Mouse (Mus musculus): ENCODE measurements around the gene Gm44503. TPM values are rescaled to one million over a fixed set of nuclear protein-coding genes. Genes with fewer than 3 reads are reported as not detected.

Gene Gm44503
- polyA plus RNA-seq, 1 experiment from 2014 or later, result not detected

GRCm38 (mm10) chr9:72975242-72975641 lies 16.6 kb downstream of the Gm44503 start:
- 93% methylated on average over 1 of the region's 1 CpGs for WGBS

DNA sequence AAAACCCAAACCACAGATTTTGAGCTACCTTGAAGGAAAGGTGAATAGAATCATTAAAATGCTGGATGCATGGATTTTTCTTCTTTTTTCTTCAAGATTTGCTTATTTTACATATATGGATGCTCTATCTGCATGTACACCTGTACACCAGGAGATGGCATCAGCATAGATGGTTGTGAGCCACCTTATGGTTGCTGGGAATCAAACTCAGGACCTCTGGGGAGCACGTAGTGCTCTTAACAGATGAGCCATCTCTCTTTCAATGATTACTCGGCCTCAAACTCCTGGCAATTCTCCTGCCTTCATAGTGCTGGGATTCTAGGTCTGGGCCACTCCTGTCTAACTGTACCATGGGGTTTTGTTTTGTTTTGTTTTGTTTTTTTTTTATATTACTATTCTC lies 24.4 kb downstream of the Gm44503 start:
- no peak overlapping the region for H3K4me3 ChIP-seq (ENCODE audit: low read depth, low read length)
- TF ChIP-seq CTCF (IDR thresholded peaks at IDR 0.05; ENCODE audit: low read depth), result peak; percentile 38
- no peak for TF ChIP-seq EP300 (optimal IDR thresholded peaks at IDR 0.05)
- H3K27ac ChIP-seq (replicated peaks), result no peak overlapping the region
- H3K4me1 ChIP-seq (replicated peaks; ENCODE audit: control insufficient read depth, insufficient read depth), result no peaks in the 10 kb centered on the region
- H3K9ac ChIP-seq (ENCODE audit: low read length), result no peak overlapping the region
- H3K36me3 ChIP-seq (ENCODE audit: control insufficient read depth, insufficient read depth, low read length), result no peaks in the 10 kb centered on the region
- no peak for DNase-seq (ENCODE audit: low spot score)
- WGBS, result 57% methylated on average over 2 of the region's 2 CpGs
- H3K27me3 ChIP-seq (ENCODE audit: control insufficient read depth, insufficient read depth, low read length), result no peaks in the 10 kb centered on the region
- no peak for ATAC-seq (ENCODE audit: low FRiP score, low TSS enrichment)
- H3K4me2 ChIP-seq (replicated peaks; ENCODE audit: low read depth), result no peak overlapping the region
- H3K9me3 ChIP-seq (ENCODE audit: control insufficient read depth, low read length), result no peaks in the 10 kb centered on the region

More at GRCm38 (mm10) chr9:72975242-72975641, 16.6 kb downstream of the Gm44503 start:
- H3K4me1 ChIP-seq (replicated peaks; ENCODE audit: control insufficient read depth, insufficient read depth), result no peaks in the 10 kb centered on the region
- H3K9ac ChIP-seq (ENCODE audit: low read length), result no peak overlapping the region
- no peaks in the 10 kb centered on the region for H3K9me3 ChIP-seq (ENCODE audit: control insufficient read depth, low read length)
- no peak overlapping the region for H3K27ac ChIP-seq (replicated peaks)
- no peak overlapping the region for H3K4me3 ChIP-seq (ENCODE audit: low read depth, low read length)
- no peaks in the 10 kb centered on the region for H3K27me3 ChIP-seq (ENCODE audit: control insufficient read depth, insufficient read depth, low read length)
- H3K4me2 ChIP-seq (replicated peaks; ENCODE audit: low read depth), result no peak overlapping the region
- DNase-seq (ENCODE audit: low spot score) (no peak), ATAC-seq (ENCODE audit: low FRiP score, low TSS enrichment) (no peak)
- TF ChIP-seq EP300 (optimal IDR thresholded peaks at IDR 0.05) (no peak), CTCF (IDR thresholded peaks at IDR 0.05; ENCODE audit: low read depth) (no peak)
- H3K36me3 ChIP-seq (ENCODE audit: control insufficient read depth, insufficient read depth, low read length), result no peaks in the 10 kb centered on the region

- TF ChIP-seq CTCF (IDR thresholded peaks at IDR 0.05; ENCODE audit: low read depth), result peak; percentile 40
- TF ChIP-seq EP300 (optimal IDR thresholded peaks at IDR 0.05), result no peak
- peak; percentile 100 for ATAC-seq (ENCODE audit: low FRiP score, low TSS enrichment)
- Histone ChIP-seq H3K27me3 (ENCODE audit: control insufficient read depth, insufficient read depth, low read length) (no peaks in the 10 kb centered on the region), H3K27ac (replicated peaks) (peak within 1 kb of the TSS; percentile 58), H3K4me2 (replicated peaks; ENCODE audit: low read depth) (peak within 1 kb of the TSS; percentile 78), H3K4me1 (replicated peaks; ENCODE audit: control insufficient read depth, insufficient read depth) (no peaks in the 10 kb centered on the region), H3K36me3 (ENCODE audit: control insufficient read depth, insufficient read depth, low read length) (no peaks in the 10 kb centered on the region), H3K9ac (ENCODE audit: low read length) (peak within 1 kb of the TSS; percentile 84), H3K4me3 (ENCODE audit: low read depth, low read length) (peak within 1 kb of the TSS; percentile 85), H3K9me3 (ENCODE audit: control insufficient read depth, low read length) (no peaks in the 10 kb centered on the region)
- WGBS, result under 1% methylated on average over 81 of the region's 88 CpGs
- DNase-seq (ENCODE audit: low spot score), result peak; percentile 96
Observed at GRCm38 (mm10) chr9:72985250-72986220, 26.9 kb downstream of the Gm44503 start, which contains the start of the genes Ccpg1os and Ccpg1. Ccpg1os (minus strand) TSS chr9:72985382. Ccpg1 (plus strand) TSS chr9:72985429.

GRCm38 (mm10) chr9:72987703-72988102 lies 29.1 kb downstream of the Gm44503 start:
- H3K4me2 ChIP-seq (replicated peaks; ENCODE audit: low read depth), result no peak overlapping the region
- no peak overlapping the region for H3K27ac ChIP-seq (replicated peaks)
- H3K9me3 ChIP-seq (ENCODE audit: control insufficient read depth, low read length), result no peaks in the 10 kb centered on the region
- H3K27me3 ChIP-seq (ENCODE audit: control insufficient read depth, insufficient read depth, low read length), result no peaks in the 10 kb centered on the region
- H3K4me1 ChIP-seq (replicated peaks; ENCODE audit: control insufficient read depth, insufficient read depth), result no peaks in the 10 kb centered on the region
- H3K4me3 ChIP-seq (ENCODE audit: low read depth, low read length), result no peak overlapping the region
- H3K9ac ChIP-seq (ENCODE audit: low read length), result no peak overlapping the region
- ATAC-seq (ENCODE audit: low FRiP score, low TSS enrichment) (no peak), DNase-seq (ENCODE audit: low spot score) (no peak)
- no peaks in the 10 kb centered on the region for H3K36me3 ChIP-seq (ENCODE audit: control insufficient read depth, insufficient read depth, low read length)
- WGBS, result 60% methylated on average over 3 of the region's 3 CpGs
- TF ChIP-seq EP300 (optimal IDR thresholded peaks at IDR 0.05) (no peak), CTCF (IDR thresholded peaks at IDR 0.05; ENCODE audit: low read depth) (no peak)

DNA sequence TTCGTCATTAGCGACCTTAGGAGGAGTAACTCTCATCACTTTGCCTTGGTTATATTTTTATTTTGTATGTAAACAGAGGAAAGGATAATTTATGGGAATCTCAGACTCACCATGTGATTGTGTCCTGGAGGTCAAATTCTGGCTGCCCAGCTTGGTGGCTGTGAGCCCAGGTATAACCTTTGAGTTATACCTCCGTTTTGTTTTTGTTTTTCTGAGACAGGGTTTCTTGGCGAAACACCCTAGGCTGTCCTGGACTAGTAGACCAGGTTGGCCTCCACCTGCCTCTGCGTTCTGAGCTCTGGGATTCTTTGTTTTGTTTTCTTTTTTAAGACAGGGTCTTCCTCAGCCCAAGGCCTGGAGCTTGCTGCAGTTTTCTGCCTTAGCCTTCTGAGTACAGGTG lies 30.1 kb downstream of the Gm44503 start:
- no peak overlapping the region for H3K4me3 ChIP-seq (ENCODE audit: low read depth, low read length)
- H3K9ac ChIP-seq (ENCODE audit: low read length), result no peak overlapping the region
- no peak overlapping the region for H3K27ac ChIP-seq (replicated peaks)
- no peak for TF ChIP-seq CTCF (IDR thresholded peaks at IDR 0.05; ENCODE audit: low read depth)
- TF ChIP-seq EP300 (optimal IDR thresholded peaks at IDR 0.05), result no peak
- no peak overlapping the region for H3K4me2 ChIP-seq (replicated peaks; ENCODE audit: low read depth)
- 87% methylated on average over 5 of the region's 5 CpGs for WGBS
- DNase-seq (ENCODE audit: low spot score) (no peak), ATAC-seq (ENCODE audit: low FRiP score, low TSS enrichment) (no peak)
- no peaks in the 10 kb centered on the region for H3K9me3 ChIP-seq (ENCODE audit: control insufficient read depth, low read length)
- H3K4me1 ChIP-seq (replicated peaks; ENCODE audit: control insufficient read depth, insufficient read depth), result no peaks in the 10 kb centered on the region
- H3K27me3 ChIP-seq (ENCODE audit: control insufficient read depth, insufficient read depth, low read length), result no peaks in the 10 kb centered on the region
- no peaks in the 10 kb centered on the region for H3K36me3 ChIP-seq (ENCODE audit: control insufficient read depth, insufficient read depth, low read length)

DNA sequence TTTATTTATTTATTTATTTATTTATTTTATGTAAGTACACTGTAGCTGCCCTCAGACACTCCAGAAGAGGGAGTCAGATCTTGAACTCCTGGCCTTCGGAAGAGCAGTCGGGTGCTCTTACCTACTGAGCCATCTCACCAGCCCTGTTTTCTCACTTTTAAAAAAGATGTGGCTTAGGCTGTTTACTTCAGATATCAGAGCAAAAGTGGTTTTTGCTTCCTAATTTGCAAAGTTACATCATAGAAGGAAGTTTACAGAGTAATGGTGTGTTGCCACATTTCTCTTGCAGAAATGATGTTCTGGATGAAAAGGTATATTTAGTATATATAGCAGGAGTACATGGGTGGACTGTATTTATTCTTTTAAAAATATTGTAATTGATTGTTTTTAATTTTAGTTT lies 32.8 kb downstream of the Gm44503 start:
- Histone ChIP-seq H3K4me3 (ENCODE audit: low read depth, low read length) (no peak overlapping the region), H3K4me2 (replicated peaks; ENCODE audit: low read depth) (no peak overlapping the region), H3K9me3 (ENCODE audit: control insufficient read depth, low read length) (no peaks in the 10 kb centered on the region), H3K27me3 (ENCODE audit: control insufficient read depth, insufficient read depth, low read length) (no peaks in the 10 kb centered on the region), H3K36me3 (ENCODE audit: control insufficient read depth, insufficient read depth, low read length) (no peaks in the 10 kb centered on the region), H3K27ac (replicated peaks) (no peak overlapping the region), H3K4me1 (replicated peaks; ENCODE audit: control insufficient read depth, insufficient read depth) (no peaks in the 10 kb centered on the region), H3K9ac (ENCODE audit: low read length) (no peak overlapping the region)
- DNase-seq (ENCODE audit: low spot score), result no peak
- no peak for ATAC-seq (ENCODE audit: low FRiP score, low TSS enrichment)
- 92% methylated on average over 2 of the region's 2 CpGs for WGBS
- TF ChIP-seq CTCF (IDR thresholded peaks at IDR 0.05; ENCODE audit: low read depth), result no peak
